28 mouse cellular contexts compared by ENCODE assay signal in genomic region chr4:139540784-139541183, GRCm38 (mm10). TPM values are rescaled to one million over a fixed set of nuclear protein-coding genes. Genes with fewer than 3 reads are reported as not detected.
"Had no signal": no experiment of that assay in that cellular context is flagged by ENCODE, and none has a peak within 500 bp of the region (broad histone marks: within the 10 kb centered on the region; RNA-seq: fewer than 3 reads in every experiment).

No protein-coding gene starts in this region.

- H3K9me3 ChIP-seq: embryonic facial prominence, embryonic 10.5 days; embryonic facial prominence, embryonic 12.5 days; embryonic facial prominence, embryonic 13.5 days; embryonic facial prominence, embryonic 15.5 days; forebrain, embryonic 10.5 days; forebrain, embryonic 12.5 days; forebrain, embryonic 13.5 days; forebrain, embryonic 15.5 days had no signal

- H3K27me3 ChIP-seq: embryonic facial prominence, embryonic 12.5 days; embryonic facial prominence, embryonic 13.5 days; embryonic facial prominence, embryonic 15.5 days; forebrain, embryonic 12.5 days; forebrain, embryonic 13.5 days; forebrain, embryonic 15.5 days had no signal

- H3K9ac ChIP-seq: embryonic facial prominence, embryonic 12.5 days; embryonic facial prominence, embryonic 13.5 days; embryonic facial prominence, embryonic 15.5 days; forebrain, embryonic 12.5 days; forebrain, embryonic 13.5 days; forebrain, embryonic 15.5 days; forebrain, postnatal 0 days had no signal

- H3K4me2 ChIP-seq: embryonic facial prominence, embryonic 12.5 days; embryonic facial prominence, embryonic 13.5 days; embryonic facial prominence, embryonic 15.5 days; forebrain, embryonic 12.5 days; forebrain, embryonic 13.5 days; forebrain, embryonic 15.5 days had no signal

- H3K4me3 ChIP-seq: embryonic facial prominence, embryonic 10.5 days; embryonic facial prominence, embryonic 12.5 days; embryonic facial prominence, embryonic 13.5 days; embryonic facial prominence, embryonic 15.5 days; erythroblast, embryonic 14.5 days; forebrain, embryonic 10.5 days; forebrain, embryonic 12.5 days; forebrain, embryonic 13.5 days; forebrain, embryonic 15.5 days; gastrocnemius, adult 2 months had no signal

- H3K36me3 ChIP-seq: embryonic facial prominence, embryonic 10.5 days; embryonic facial prominence, embryonic 12.5 days; embryonic facial prominence, embryonic 13.5 days; embryonic facial prominence, embryonic 15.5 days; forebrain, embryonic 10.5 days; forebrain, embryonic 12.5 days; forebrain, embryonic 15.5 days had no signal

- H3K27ac ChIP-seq: embryonic facial prominence, embryonic 10.5 days; embryonic facial prominence, embryonic 12.5 days; embryonic facial prominence, embryonic 13.5 days; embryonic facial prominence, embryonic 15.5 days; forebrain, embryonic 10.5 days; forebrain, embryonic 12.5 days; forebrain, embryonic 13.5 days; forebrain, embryonic 15.5 days; gastrocnemius, adult 2 months had no signal

- H3K4me1 ChIP-seq: embryonic facial prominence, embryonic 12.5 days; embryonic facial prominence, embryonic 13.5 days; embryonic facial prominence, embryonic 15.5 days; forebrain, embryonic 15.5 days had no signal

- DNase-seq: cerebellum, adult 18-20 months; cerebellum, adult 2 months; cerebellum, adult 8-10 months; cerebellum, adult 9-10 months; cerebellum, adult 9-11 months; cerebellum, postnatal 10 days; cerebellum, postnatal 14 days; cerebellum, postnatal 25 days; cerebellum, postnatal 36 days; embryo, embryonic 11 days; forebrain, postnatal 0 days; gastrocnemius, adult 2 months; gastrocnemius, postnatal 10 days; gastrocnemius, postnatal 14 days; gastrocnemius, postnatal 25 days; gastrocnemius, postnatal 36 days; heart, adult 11 months had no signal

- ATAC-seq: forebrain, embryonic 13.5 days; forebrain, embryonic 14.5 days; forebrain, embryonic 15.5 days; forebrain, embryonic 16.5 days; forebrain, postnatal 0 days had no signal

RNA-seq across cellular contexts. Expression of gene Iffo2, which starts 10.4 kb away (rescaled TPM):
- polyA plus RNA-seq: erythroblast, embryonic 14.5 days had no signal
